Mouse (Mus musculus) brain, embryonic 14.5 days (tissue): ENCODE measurements around the gene Wfs1.

Experiments used
- CTCF ChIP-seq: fragments of 200-500 bp; IDR thresholded peaks from 2 replicates; pipeline ENCODE4 v1.5.1; 2012; ENCODE audit warnings: inconsistent platforms, mild to moderate bottlenecking, moderate library complexity, borderline replicate concordance; ENCODE audit not compliant: insufficient read depth, insufficient read length; ENCODE audit errors: extremely low read depth
- POLR2A ChIP-seq: fragments of 200-500 bp; IDR thresholded peaks from 2 replicates; pipeline ENCODE4 v1.6.1; 2012; ENCODE audit warnings: mild to moderate bottlenecking, inconsistent platforms, borderline replicate concordance; ENCODE audit not compliant: poor library complexity, insufficient read depth, insufficient read length, severe bottlenecking; ENCODE audit errors: extremely low read depth

- TF ChIP-seq CTCF (no peak), POLR2A (no peak)
These were observed 7.4 kb upstream of the Wfs1 start for GRCm38 (mm10) chr5:36996410-36996809.
